Mouse (Mus musculus) olfactory bulb, adult 2 months (tissue): Measurements from ENCODE around the gene Ldhal6b.

Source experiments
- CTCF ChIP-seq: fragments of 200-500 bp; IDR thresholded peaks from 2 replicates; pipeline ENCODE4 v1.5.1; 2012; ENCODE audit warnings: low read depth, mild to moderate bottlenecking, low read length, moderate library complexity; ENCODE audit not compliant: insufficient read depth
- POLR2A ChIP-seq: fragments of 200-500 bp; IDR thresholded peaks from 2 replicates; pipeline ENCODE4 v1.6.1; 2012; ENCODE audit warnings: mild to moderate bottlenecking, low read depth, low read length, moderate library complexity; ENCODE audit not compliant: insufficient read depth

- TF ChIP-seq POLR2A (no peak), CTCF (no peak)
These were observed 32.9 kb downstream of the Ldhal6b start for GRCm38 (mm10) chr17:5385694-5386093.
